Mouse (Mus musculus): ENCODE results near the gene Sars2. TPM values are rescaled to one million over a fixed set of nuclear protein-coding genes. Genes with fewer than 3 reads are reported as not detected.

Gene Sars2
- polyA plus RNA-seq, 1 experiment from 2014 or later: 20.9 TPM

DNA sequence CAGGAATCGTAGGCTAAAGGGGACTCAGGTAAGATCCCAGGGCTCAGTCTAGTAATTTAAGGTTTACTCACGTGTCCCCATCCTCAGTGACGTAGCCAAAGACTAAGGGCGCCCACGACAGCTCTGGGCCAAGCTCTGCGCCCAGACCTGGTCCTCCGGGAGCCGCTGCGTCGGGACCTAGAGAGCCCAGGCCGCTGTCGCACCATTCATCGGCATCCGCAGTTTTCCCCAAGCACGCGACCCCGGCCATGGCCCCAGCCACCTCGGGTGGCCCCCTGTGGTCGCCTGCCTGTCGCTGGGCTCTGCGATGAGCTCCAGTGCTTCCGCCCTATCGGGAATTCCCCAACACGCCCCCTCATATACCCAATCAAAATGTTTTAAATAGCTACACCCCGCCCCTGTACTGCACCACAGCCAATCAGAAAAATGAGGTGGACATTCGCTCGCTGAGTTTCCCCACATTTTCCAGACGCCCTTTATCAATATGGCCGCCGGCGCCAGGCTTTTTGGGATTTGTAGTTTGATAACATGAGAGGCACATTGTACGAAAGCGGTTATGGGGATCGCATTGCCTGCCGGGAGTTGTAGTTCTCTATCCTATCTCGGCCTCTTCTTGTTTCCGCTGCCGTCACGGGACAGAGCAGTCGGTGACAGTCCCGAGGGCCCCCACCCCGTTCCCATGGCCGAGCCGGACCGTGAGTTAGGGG, 24.5 kb downstream of the Sars2 start, which contains the start of gene Sirt2:
TSS of gene Sirt2 (plus strand) at position 563 of the 707 bp plus-strand sequence.
- H3K27me3 ChIP-seq (ENCODE audit: control insufficient read depth, insufficient read depth, low read length): no peaks in the 10 kb centered on the region
- under 1% methylated on average over 45 of the region's 45 CpGs for WGBS (ENCODE audit: insufficient replicate concordance)
- H3K9me3 ChIP-seq (replicated peaks; ENCODE audit: control insufficient read depth, low read length): no peaks in the 10 kb centered on the region
- H3K27ac ChIP-seq (ENCODE audit: low read depth, low read length): no peak within 1 kb of the TSS
- peaks cover 11% of the 10 kb centered on the region; the same call in 1 of the 2 replicates for H3K4me1 ChIP-seq (ENCODE audit: control insufficient read depth, insufficient read depth, low read length)
- peak within 1 kb of the TSS; percentile 75 for H3K4me2 ChIP-seq
- H3K9ac ChIP-seq (ENCODE audit: low read depth, low read length): peak within 1 kb of the TSS; percentile 73
- H3K4me3 ChIP-seq (ENCODE audit: low read depth, low read length): peak within 1 kb of the TSS; percentile 75
- H3K36me3 ChIP-seq (ENCODE audit: control insufficient read depth, insufficient read depth, low read length): peaks cover 4% of the 10 kb centered on the region
- peak; percentile 97 for ATAC-seq (replicated peaks; ENCODE audit: insufficient number of reproducible peaks, low FRiP score, low TSS enrichment)

GRCm38 (mm10) chr7:28766910-28767309, 25.1 kb downstream of the Sars2 start:
- H3K36me3 ChIP-seq (ENCODE audit: control insufficient read depth, insufficient read depth, low read length): peaks cover 1% of the 10 kb centered on the region
- H3K4me3 ChIP-seq (ENCODE audit: low read depth, low read length): peak overlapping the region; percentile 75
- H3K27me3 ChIP-seq (ENCODE audit: control insufficient read depth, insufficient read depth, low read length): no peaks in the 10 kb centered on the region
- H3K4me2 ChIP-seq: peak overlapping the region; percentile 72
- H3K9me3 ChIP-seq (replicated peaks; ENCODE audit: control insufficient read depth, low read length): no peaks in the 10 kb centered on the region
- 4% methylated on average over 14 of the region's 14 CpGs for WGBS (ENCODE audit: insufficient replicate concordance)
- no peak for ATAC-seq (replicated peaks; ENCODE audit: insufficient number of reproducible peaks, low FRiP score, low TSS enrichment)
- H3K9ac ChIP-seq (ENCODE audit: low read depth, low read length): peak overlapping the region; percentile 73
- no peak overlapping the region for H3K27ac ChIP-seq (ENCODE audit: low read depth, low read length)
- peaks cover 11% of the 10 kb centered on the region; the same call in 1 of the 2 replicates for H3K4me1 ChIP-seq (ENCODE audit: control insufficient read depth, insufficient read depth, low read length)

GRCm38 (mm10) chr7:28767462-28767965, 25.7 kb downstream of the Sars2 start, which contains the start of gene Nfkbib:
Gene Nfkbib (minus strand): TSS chr7:28767512.
- ATAC-seq (replicated peaks; ENCODE audit: insufficient number of reproducible peaks, low FRiP score, low TSS enrichment): no peak
- 59% methylated on average over 7 of the region's 7 CpGs for WGBS (ENCODE audit: insufficient replicate concordance)
- Histone ChIP-seq H3K4me1 (ENCODE audit: control insufficient read depth, insufficient read depth, low read length) (peaks cover 11% of the 10 kb centered on the region; the same call in 1 of the 2 replicates), H3K27ac (ENCODE audit: low read depth, low read length) (no peak within 1 kb of the TSS), H3K36me3 (ENCODE audit: control insufficient read depth, insufficient read depth, low read length) (peaks cover 4% of the 10 kb centered on the region; the same call in 1 of the 2 replicates), H3K27me3 (ENCODE audit: control insufficient read depth, insufficient read depth, low read length) (no peaks in the 10 kb centered on the region), H3K9ac (ENCODE audit: low read depth, low read length) (peak within 1 kb of the TSS; percentile 73), H3K4me3 (ENCODE audit: low read depth, low read length) (peak within 1 kb of the TSS; percentile 75), H3K4me2 (peak within 1 kb of the TSS; percentile 72), H3K9me3 (replicated peaks; ENCODE audit: control insufficient read depth, low read length) (no peaks in the 10 kb centered on the region)

GRCm38 (mm10) chr7:28769414-28769958, 27.7 kb downstream of the Sars2 start:
- no peak overlapping the region for H3K4me2 ChIP-seq
- no peak for ATAC-seq (replicated peaks; ENCODE audit: insufficient number of reproducible peaks, low FRiP score, low TSS enrichment)
- H3K4me1 ChIP-seq (ENCODE audit: control insufficient read depth, insufficient read depth, low read length): peaks cover 11% of the 10 kb centered on the region; the same call in 1 of the 2 replicates
- H3K27me3 ChIP-seq (ENCODE audit: control insufficient read depth, insufficient read depth, low read length): no peaks in the 10 kb centered on the region
- H3K36me3 ChIP-seq (ENCODE audit: control insufficient read depth, insufficient read depth, low read length): peaks cover 4% of the 10 kb centered on the region; the same call in 1 of the 2 replicates
- WGBS (ENCODE audit: insufficient replicate concordance): 90% methylated on average over 9 of the region's 9 CpGs
- no peak overlapping the region for H3K9ac ChIP-seq (ENCODE audit: low read depth, low read length)
- H3K9me3 ChIP-seq (replicated peaks; ENCODE audit: control insufficient read depth, low read length): no peaks in the 10 kb centered on the region
- H3K27ac ChIP-seq (ENCODE audit: low read depth, low read length): no peak overlapping the region
- H3K4me3 ChIP-seq (ENCODE audit: low read depth, low read length): no peak overlapping the region

- Histone ChIP-seq H3K4me3 (ENCODE audit: low read depth, low read length) (no peak overlapping the region), H3K9ac (ENCODE audit: low read depth, low read length) (no peak overlapping the region), H3K36me3 (ENCODE audit: control insufficient read depth, insufficient read depth, low read length) (peaks cover 4% of the 10 kb centered on the region; the same call in 1 of the 2 replicates), H3K27ac (ENCODE audit: low read depth, low read length) (no peak overlapping the region), H3K9me3 (replicated peaks; ENCODE audit: control insufficient read depth, low read length) (no peaks in the 10 kb centered on the region), H3K4me1 (ENCODE audit: control insufficient read depth, insufficient read depth, low read length) (peaks cover 11% of the 10 kb centered on the region; the same call in 1 of the 2 replicates), H3K27me3 (ENCODE audit: control insufficient read depth, insufficient read depth, low read length) (no peaks in the 10 kb centered on the region), H3K4me2 (no peak overlapping the region)
- WGBS (ENCODE audit: insufficient replicate concordance): 72% methylated on average over 3 of the region's 3 CpGs
- no peak for ATAC-seq (replicated peaks; ENCODE audit: insufficient number of reproducible peaks, low FRiP score, low TSS enrichment)
These were observed 28.5 kb downstream of the Sars2 start for GRCm38 (mm10) chr7:28770309-28770708.

GRCm38 (mm10) chr7:28771867-28772266, 30.1 kb downstream of the Sars2 start:
- H3K4me3 ChIP-seq (ENCODE audit: low read depth, low read length): no peak overlapping the region
- WGBS (ENCODE audit: insufficient replicate concordance): 91% methylated on average over 11 of the region's 11 CpGs
- H3K9me3 ChIP-seq (replicated peaks; ENCODE audit: control insufficient read depth, low read length): no peaks in the 10 kb centered on the region
- peaks cover 4% of the 10 kb centered on the region; the same call in 1 of the 2 replicates for H3K36me3 ChIP-seq (ENCODE audit: control insufficient read depth, insufficient read depth, low read length)
- H3K4me1 ChIP-seq (ENCODE audit: control insufficient read depth, insufficient read depth, low read length): peaks cover 6% of the 10 kb centered on the region; the same call in 1 of the 2 replicates
- no peaks in the 10 kb centered on the region for H3K27me3 ChIP-seq (ENCODE audit: control insufficient read depth, insufficient read depth, low read length)
- no peak overlapping the region for H3K27ac ChIP-seq (ENCODE audit: low read depth, low read length)
- no peak overlapping the region for H3K4me2 ChIP-seq
- no peak overlapping the region for H3K9ac ChIP-seq (ENCODE audit: low read depth, low read length)
- no peak for ATAC-seq (replicated peaks; ENCODE audit: insufficient number of reproducible peaks, low FRiP score, low TSS enrichment)

- 53% methylated on average over 3 of the region's 3 CpGs for WGBS (ENCODE audit: insufficient replicate concordance)
- no peak overlapping the region for H3K4me2 ChIP-seq
- ATAC-seq (replicated peaks; ENCODE audit: insufficient number of reproducible peaks, low FRiP score, low TSS enrichment): no peak
- H3K9ac ChIP-seq (ENCODE audit: low read depth, low read length): no peak overlapping the region
- no peaks in the 10 kb centered on the region for H3K9me3 ChIP-seq (replicated peaks; ENCODE audit: control insufficient read depth, low read length)
- H3K36me3 ChIP-seq (ENCODE audit: control insufficient read depth, insufficient read depth, low read length): peaks cover 4% of the 10 kb centered on the region; the same call in 1 of the 2 replicates
- no peak overlapping the region for H3K4me3 ChIP-seq (ENCODE audit: low read depth, low read length)
- no peaks in the 10 kb centered on the region for H3K4me1 ChIP-seq (ENCODE audit: control insufficient read depth, insufficient read depth, low read length)
- no peak overlapping the region for H3K27ac ChIP-seq (ENCODE audit: low read depth, low read length)
- H3K27me3 ChIP-seq (ENCODE audit: control insufficient read depth, insufficient read depth, low read length): no peaks in the 10 kb centered on the region
These were observed 31.4 kb downstream of the Sars2 start for GRCm38 (mm10) chr7:28773163-28773562.

DNA sequence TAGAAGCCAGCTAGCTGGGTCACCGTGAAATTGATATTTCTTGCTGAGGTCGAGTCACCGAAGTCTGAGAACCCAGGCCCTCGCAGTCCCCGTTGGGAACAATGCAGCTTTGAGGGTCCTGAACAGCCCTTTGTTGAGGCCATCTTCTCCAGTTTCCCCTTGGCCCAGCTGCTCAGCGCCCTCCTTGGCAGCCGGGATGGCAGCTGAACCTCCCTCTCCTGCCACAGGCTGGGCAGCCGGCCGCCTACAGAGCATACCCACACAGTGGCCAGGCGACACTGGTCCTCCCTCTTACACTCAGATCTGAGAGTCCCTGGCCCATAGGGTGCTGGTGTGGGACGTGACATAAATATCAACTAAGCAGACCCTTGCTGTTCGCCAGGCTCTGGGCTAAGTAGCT, 32.4 kb downstream of the Sars2 start:
- Histone ChIP-seq H3K4me3 (ENCODE audit: low read depth, low read length) (no peak overlapping the region), H3K9me3 (replicated peaks; ENCODE audit: control insufficient read depth, low read length) (no peaks in the 10 kb centered on the region), H3K4me1 (ENCODE audit: control insufficient read depth, insufficient read depth, low read length) (no peaks in the 10 kb centered on the region), H3K36me3 (ENCODE audit: control insufficient read depth, insufficient read depth, low read length) (peaks cover 4% of the 10 kb centered on the region; the same call in 1 of the 2 replicates), H3K27ac (ENCODE audit: low read depth, low read length) (no peak overlapping the region), H3K9ac (ENCODE audit: low read depth, low read length) (no peak overlapping the region), H3K27me3 (ENCODE audit: control insufficient read depth, insufficient read depth, low read length) (no peaks in the 10 kb centered on the region), H3K4me2 (no peak overlapping the region)
- WGBS (ENCODE audit: insufficient replicate concordance): 80% methylated on average over 12 of the region's 12 CpGs
- ATAC-seq (replicated peaks; ENCODE audit: insufficient number of reproducible peaks, low FRiP score, low TSS enrichment): no peak
